Mouse (Mus musculus): ENCODE results near the gene Mycbp2. TPM values are rescaled to one million over a fixed set of nuclear protein-coding genes. Genes with fewer than 3 reads are reported as not detected.

The Mycbp2 gene
- 17.3 and 26.0 TPM in 2 replicates for total RNA-seq (2015; ENCODE audit: low replicate concordance)
- total RNA-seq (2017; ENCODE audit: low replicate concordance): 14.5 and 14.9 TPM in 2 replicates

DNA sequence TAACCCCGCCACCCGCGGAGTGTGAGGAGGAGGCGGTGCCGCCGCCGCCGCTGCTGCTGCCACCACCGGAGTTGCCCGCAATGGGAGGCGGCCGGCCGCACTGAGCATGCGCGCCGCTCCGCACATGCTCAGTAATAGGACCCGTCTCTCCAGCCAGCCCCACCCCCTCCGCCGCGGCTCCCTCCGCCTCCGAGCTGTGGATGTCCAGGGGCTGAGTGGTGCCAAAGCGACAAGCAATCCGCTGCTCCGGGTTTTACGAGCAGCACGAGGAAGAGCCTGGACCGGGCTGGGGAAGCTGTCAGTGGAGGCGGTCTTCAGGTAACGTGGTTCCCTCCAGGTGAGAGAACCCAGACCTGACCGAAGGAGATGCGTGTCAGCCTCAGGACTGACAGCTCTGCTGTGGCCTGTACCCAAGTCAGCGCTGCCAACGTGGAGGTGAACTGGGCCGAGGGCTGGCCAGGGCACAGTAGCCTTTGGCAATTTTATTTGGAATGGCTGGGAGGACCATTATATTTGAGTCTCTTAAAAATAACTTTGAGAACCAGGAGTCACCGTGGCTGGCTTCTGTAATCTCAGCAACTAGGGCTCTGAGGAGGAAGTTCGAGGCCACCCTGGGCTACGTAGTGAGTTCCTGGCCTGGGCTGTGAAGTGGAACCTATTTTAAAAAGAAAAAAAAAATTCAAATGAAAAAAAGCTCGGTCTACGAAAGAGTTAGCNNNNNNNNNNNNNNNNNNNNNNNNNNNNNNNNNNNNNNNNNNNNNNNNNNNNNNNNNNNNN lies at the start of gene Mycbp2:
TSS of gene Mycbp2 (minus strand) at position 86 of the 777 bp plus-strand sequence.
- ATAC-seq (replicated peaks; ENCODE audit: low FRiP score, poor library complexity, severe bottlenecking): peak; percentile 94

DNA sequence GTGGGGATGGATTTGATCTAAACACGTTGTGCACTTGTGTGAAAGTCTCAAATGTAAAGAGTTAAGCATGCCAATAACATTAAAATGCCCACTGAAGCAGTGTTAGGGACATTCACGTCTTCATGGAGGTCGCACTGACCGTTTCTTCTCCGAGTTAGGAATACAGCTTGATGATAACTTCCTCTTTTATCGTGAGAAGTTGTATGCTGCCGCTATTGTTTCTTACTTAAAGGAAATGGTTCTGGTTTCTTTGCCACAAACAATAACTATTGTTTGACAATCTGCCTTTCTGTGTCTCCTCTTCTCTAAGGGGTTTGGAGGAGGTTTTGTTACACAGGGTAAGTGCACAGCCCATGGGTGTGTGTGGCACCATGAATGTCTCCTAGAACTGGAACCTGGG lies 45.8 kb upstream of the Mycbp2 start:
- ATAC-seq (replicated peaks; ENCODE audit: low FRiP score, poor library complexity, severe bottlenecking): no peak

DNA sequence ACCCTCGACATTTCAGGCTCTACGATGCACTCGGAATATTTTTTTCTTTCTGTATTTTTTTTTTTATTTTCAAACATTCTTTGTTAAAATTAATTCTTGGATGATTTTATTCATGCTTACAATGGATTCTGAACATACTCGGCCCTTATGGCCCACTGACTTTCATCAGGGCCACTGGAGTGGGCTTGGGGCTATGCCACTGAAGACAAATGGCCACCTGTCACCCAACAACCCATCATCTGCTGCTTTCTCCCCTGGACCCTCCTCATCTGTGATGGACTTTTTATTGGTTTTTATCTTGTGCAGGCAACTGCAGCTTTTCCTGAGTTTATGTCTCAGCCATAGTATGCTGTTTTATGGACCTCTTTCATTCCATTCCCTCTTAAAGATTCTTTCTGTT lies 40.8 kb upstream of the Mycbp2 start:
- no peak for ATAC-seq (replicated peaks; ENCODE audit: low FRiP score, poor library complexity, severe bottlenecking)

DNA sequence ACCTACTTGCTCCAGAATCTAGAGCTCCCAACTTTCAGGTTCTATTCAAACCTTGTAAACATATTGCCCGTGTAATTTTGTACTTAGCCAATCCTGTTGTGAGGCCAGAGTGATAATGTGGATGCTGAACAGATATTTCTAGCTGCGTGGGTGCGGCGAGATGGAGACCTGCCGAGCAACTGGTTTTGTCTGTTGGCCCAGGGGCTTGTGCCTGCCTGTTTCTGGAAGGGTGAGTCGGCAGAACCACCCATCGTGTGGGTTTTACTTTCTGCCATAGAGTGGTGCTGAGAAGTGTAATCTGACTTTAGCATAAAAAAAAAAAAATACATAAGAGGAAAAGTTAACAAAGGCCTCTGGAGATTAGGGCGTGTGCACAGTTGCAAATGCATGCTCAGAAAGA lies 40.3 kb upstream of the Mycbp2 start:
- ATAC-seq (replicated peaks; ENCODE audit: low FRiP score, poor library complexity, severe bottlenecking): no peak

DNA sequence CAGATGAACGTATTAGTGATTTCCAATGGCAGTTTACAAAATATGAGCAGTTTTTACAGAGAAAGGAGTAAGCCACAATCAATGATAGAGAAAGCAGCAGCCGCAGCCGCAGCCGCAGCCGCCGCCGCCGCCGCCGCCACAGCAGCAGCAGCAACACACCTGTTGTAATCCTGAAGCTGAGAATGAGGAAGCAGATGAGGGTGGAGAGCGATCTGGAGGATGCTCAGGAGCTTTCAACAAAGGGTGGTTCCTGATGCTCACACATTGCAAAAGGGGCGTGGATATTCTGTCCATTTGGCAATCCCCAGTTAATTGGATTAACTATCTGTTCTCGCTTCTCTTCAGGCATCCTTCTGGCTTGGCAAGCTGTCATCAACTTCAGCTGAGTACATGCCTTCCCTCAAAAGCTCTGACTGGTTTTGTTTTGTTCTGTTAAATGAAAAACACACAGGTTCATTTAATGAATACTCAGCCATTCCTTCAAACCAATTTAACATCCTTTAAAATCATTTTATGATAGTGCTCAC lies 38.5 kb upstream of the Mycbp2 start:
- no peak for ATAC-seq (replicated peaks; ENCODE audit: low FRiP score, poor library complexity, severe bottlenecking)

DNA sequence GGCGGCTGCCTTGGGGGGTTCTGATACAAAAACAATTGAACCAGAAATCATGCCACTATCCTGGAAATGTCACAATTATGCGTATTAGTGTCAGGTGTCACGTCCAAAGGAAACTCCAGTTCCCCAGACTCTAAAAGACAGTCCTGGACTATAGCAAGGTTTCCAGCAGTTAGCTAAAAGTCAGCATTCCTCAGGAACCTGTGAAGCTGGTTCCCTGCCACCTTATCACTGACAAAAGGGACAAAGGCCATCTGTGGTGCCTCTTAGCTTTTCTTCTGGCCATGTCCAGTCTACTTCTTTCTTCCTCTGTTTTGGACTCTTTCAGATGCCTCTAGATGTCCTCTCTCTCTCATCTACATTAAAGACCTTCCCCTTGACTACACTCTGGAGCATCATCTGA lies 32.1 kb upstream of the Mycbp2 start:
- no peak for ATAC-seq (replicated peaks; ENCODE audit: low FRiP score, poor library complexity, severe bottlenecking)

DNA sequence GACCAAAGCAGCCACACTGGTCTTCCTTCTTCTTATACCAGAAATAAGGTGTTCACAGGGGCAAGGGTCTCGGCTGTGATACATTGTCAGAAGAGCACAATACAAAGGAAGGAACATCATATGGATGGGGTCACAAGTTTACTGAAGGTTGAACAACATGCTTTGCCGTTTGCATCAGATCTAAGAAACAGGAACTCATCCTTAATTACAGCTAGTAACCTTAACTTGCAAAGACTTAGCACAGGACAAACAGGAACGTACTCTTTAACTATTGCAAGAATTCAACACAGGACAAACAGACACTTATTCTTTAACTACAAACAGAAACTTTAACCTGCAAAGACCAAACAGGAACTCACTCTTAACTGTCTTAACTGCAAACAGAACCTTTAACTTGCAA lies 30.2 kb upstream of the Mycbp2 start:
- no peak for ATAC-seq (replicated peaks; ENCODE audit: low FRiP score, poor library complexity, severe bottlenecking)

DNA sequence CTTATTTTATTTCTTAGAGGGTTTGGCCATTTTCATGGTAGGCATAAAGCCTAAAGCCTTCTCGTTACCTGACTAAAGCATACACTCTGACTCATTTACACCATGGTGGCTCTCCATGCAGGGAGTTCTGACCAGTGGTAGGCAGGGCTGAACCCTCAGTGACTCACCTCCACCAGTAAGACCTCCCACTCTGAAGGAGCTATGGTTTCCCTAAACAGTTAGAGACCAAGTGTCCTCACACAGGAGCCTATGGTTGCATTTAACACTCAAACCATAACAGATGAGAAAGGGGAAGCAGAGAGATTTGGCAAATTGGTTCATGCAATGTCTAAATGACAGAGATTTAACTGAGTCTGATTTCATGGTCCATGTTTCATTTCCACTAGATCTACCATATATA lies 28.9 kb upstream of the Mycbp2 start:
- no peak for ATAC-seq (replicated peaks; ENCODE audit: low FRiP score, poor library complexity, severe bottlenecking)

DNA sequence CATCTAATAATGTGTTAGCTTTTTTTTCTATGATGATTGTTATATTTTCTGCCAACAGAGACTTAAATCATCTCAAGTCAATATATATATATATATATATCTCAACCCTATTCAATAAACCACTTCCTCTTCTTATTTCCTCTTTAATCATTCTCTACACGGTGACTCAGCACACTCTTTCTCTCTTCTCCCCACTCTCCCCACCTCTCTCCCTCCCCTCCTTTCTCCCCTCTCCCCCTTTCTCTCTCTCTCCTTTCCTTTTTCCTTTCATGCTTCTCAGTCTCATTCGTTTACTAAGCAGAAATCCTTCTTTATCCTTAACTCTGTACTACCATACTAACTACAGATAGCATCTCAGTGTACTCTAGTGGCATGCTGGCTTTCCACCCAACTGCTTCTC lies 16.6 kb upstream of the Mycbp2 start:
- ATAC-seq (replicated peaks; ENCODE audit: low FRiP score, poor library complexity, severe bottlenecking): no peak

DNA sequence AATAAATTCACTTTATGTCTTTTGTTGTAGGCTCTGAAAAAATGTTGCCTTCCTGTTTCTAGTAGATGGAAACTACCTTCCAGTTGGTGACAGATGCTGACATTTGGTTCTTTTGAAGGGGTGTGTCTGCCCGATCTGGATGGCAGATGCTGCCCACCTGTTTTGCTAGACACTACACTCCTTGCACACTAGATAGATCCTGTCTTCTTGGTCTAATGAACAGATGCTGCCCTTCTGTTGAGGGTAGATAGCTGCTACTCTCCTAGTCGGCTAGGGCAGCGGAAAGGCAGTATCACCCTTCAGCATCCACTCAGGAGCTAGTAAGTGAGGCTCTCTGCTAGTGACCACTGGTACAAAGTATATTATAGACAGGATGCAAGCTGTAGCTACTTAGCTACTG lies 9.5 kb upstream of the Mycbp2 start:
- ATAC-seq (replicated peaks; ENCODE audit: low FRiP score, poor library complexity, severe bottlenecking): no peak

DNA sequence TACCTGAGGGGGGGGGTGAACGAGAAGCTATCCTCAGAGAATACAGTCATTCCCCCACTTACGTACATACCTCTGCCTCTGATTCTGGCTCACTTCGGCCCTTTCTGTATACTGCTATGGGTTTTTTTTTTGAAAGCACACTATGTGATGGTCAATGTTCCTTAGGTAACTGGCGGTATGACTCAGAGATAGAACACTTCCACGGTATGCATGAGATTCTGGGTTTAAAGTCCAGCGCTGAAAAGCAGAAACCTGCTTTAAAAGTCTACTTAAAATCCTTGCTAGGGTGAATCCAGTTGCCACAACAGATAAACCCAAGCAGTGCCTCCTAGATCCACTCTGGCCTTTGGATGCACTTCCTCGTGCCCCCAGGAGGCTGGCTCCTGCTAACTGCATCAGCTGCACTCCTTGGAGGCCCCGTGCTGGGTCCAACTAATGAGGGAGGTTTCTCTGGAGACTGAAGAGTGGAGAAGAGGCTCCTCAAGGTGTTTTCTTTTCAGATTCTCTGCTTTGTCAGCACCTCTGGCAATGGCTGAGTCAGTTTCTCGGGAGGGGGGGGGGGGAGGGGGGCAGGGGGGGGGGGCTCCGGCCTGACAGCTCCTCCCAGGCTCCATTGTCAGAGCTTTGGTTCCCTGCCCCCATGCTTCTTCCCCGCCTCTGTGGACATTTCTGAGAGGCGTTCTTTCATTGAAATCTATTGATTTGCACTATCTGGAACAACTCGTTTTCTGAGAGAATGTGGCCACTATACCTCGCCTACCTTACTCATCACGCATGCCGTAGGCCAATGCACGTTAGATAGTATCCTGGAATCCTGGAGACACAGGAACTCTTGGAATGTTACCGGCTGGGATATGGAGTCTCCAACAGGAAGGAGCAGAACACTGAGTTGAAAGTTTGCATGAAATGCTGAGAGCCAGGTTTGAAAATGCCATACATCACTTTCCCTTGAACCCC lies 8.1 kb upstream of the Mycbp2 start:
- no peak for ATAC-seq (replicated peaks; ENCODE audit: low FRiP score, poor library complexity, severe bottlenecking)

DNA sequence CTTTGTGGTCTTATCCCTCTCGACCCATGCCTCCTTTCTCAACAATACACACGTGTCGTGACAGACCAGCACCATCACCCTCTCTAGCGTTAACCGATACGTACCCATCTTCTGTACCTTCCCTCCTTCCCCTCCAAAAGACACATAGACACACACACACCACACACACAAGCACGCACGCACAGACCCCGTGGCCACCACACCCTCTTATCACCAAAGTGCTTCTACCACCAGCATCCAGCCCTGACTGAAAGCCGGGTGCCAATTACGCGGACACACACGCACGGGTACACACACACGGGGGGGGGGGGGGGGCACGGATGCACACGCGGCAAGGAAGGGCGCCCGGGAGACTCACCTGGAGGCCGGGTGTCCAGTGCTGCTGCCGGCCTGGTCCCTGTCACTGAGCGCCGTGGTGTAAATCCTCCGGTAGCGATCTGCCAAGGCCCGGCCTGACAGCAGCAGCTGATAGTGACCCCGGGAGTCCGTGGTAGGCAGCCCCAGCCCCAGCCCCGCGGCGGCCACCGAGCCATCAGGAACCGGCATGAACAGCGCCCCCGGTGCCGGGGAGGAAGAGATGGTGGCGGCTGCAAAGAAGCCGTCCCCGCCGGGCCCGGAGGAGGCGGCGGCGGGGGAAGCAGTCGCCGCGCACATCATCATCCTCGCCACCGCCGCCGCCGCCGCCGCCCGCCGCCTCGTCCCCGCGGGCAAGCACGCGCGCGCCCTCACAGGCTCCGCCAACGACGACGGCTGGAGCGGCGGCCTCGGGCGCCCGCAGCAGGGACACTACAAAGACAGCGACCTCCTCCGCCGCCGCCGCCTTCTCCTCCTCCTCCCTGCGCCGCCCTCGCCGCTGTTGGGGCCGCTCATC lies 521 bp downstream of the Mycbp2 start:
- 0 out of 2 replicates have a peak, but pooled peaks have one; percentile 28 for ATAC-seq (replicated peaks; ENCODE audit: low FRiP score, poor library complexity, severe bottlenecking)

DNA sequence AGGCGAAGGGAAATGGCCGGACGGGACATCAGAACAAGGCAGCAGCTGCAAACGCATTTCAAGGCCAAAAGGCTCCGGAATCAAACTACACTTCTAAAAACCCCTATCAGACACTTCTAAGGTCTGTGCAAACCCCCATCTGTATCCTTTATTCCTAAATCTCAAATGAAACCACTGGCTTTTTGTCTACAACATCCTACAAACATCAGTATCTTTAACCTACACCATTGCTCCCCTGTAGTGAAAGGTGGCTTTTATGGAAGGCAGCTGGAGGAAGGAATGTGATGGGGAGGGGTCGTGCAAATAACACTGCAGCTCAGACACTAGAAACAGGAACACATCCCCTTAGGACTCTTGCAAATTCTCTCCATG lies 1.1 kb downstream of the Mycbp2 start:
- no peak for ATAC-seq (replicated peaks; ENCODE audit: low FRiP score, poor library complexity, severe bottlenecking)

DNA sequence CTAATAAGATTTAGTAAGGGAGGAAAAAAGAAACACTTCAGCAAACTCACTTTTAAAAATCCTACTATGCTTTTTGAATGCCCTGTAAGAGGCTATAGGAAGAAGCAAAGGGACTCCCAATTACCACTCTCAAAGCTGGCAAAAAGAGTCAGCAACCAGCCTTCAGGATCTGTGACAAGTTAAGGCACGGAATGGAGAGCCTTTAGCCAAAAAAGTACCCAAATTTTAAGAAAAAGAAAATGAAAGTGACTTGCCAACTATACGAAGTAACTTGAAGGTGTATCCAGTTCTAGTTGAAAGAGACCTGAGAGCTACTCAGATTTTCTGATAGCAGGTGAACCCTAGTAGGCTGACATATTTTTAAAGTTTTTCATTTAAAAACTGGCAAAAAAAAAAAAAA lies 1.6 kb downstream of the Mycbp2 start:
- no peak for ATAC-seq (replicated peaks; ENCODE audit: low FRiP score, poor library complexity, severe bottlenecking)

DNA sequence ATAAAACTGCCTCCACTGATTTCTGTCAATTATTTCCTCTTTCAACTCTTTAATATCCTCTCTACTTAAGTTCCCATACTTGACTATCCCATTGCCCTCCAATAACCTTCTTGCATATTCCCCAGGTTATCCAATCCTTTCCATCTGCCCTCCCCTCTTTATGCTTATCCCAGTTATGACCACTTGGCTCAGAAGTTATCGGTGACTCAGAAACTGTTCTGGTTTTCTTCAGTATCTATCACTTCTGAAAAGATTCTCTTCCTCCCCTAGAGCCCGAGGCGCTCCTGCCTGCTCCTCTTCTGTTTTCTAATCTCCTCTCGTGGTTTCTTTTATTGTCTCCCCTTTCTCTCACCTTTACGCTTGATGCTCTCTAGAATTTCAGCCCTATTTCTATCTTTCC lies 2.8 kb downstream of the Mycbp2 start:
- no peak for ATAC-seq (replicated peaks; ENCODE audit: low FRiP score, poor library complexity, severe bottlenecking)

DNA sequence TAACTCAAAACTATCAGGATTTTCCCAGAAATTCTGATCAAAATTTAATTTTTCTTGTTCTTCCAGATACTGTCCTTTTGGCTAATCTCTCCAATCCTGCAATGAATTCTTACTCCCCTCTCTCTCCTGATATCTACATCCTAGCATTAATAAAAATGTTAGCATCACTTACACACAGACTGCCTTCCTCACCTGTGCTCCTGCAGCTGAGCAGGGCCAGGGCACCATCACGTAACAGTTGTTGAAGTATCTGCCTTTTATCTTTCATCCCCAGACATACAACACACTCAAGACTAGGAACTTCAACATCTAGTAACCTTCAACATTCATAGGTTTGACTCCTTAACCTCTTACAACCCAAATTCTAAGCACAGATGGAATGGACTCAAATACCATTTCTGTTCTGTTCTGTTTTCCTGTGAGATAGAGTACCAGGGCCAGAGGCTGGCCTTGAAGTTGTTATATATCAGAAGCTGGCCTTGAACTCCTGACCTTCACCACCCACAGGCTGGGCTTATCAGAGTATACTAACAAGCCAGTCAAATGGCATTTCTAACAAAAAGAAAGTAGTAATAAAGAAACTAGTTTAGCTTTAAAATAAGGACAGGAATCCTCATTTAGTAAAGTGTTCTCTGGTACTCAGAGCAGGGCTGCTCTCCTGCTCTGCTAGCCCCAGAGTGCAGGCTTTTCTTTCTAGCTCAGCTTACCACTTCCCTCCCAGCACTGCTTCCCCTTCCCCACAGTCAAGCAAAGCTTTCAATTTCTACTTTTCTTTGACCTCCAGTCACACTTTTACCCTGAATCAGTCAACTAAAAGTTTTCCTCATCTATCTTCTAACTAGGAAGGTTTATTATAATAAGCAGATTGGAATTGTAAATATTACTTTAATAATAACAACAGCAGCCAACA lies 5.0 kb downstream of the Mycbp2 start:
- no peak for ATAC-seq (replicated peaks; ENCODE audit: low FRiP score, poor library complexity, severe bottlenecking)

DNA sequence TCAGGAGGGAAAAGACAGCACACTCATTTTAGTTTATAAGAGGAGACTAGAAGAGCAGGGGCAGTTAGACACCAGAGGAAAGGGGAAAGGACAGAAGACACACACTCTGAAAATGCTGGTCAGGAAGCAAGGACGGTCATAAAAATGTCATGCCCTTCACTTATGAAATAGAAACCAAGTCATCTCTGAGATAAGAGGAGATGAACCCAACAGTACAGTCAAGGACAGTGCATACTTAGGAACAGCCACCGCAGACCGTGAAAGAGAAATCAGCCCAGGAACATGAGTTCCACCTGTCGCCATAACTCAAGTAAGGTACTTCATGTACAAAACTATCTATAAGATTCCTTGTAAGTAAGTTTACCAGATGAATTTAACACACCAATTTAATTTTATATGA lies 33.7 kb downstream of the Mycbp2 start:
- ATAC-seq (replicated peaks; ENCODE audit: low FRiP score, poor library complexity, severe bottlenecking): no peak

DNA sequence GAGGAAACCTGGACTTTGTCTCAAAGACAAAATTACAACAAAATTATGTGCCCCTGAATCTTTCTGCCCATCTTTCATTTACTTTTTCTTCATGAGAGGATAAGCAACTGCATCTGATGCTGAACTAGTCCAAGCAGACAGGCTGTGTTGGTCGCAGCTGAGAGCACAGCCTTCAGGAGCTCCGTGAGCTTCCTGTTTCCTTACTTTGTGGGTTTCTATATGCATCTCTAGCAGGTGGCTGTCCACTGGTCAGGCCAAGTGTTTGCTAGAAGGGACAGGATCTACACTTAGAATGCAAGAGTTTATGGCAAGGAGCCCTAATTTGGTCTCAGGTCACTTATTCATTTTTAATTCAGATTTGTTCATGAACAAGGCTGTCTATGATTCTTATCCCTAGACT lies 50.4 kb downstream of the Mycbp2 start:
- no peak for ATAC-seq (replicated peaks; ENCODE audit: low FRiP score, poor library complexity, severe bottlenecking)

DNA sequence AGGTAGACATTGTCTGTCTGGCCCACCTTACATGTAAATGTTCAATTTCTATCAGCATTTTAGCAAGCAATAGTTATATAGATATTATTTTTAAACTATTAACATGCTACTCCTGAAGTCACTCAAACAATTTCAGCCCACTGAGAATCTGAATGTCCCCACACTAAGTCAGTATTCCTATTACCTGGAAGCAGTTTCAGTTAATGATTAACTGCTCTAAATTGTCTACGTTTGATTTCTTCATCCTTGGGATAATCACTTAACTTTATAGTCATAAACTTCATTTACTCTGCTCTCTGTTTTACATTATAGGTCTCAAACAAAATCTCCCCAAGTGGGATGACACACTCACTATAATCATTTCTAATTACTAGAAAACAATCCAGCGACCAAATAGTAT lies 60.0 kb downstream of the Mycbp2 start:
- ATAC-seq (replicated peaks; ENCODE audit: low FRiP score, poor library complexity, severe bottlenecking): no peak

All from erythroid progenitor cell, adult 5-6 weeks (primary cell).